Mouse (Mus musculus): ENCODE measurements around the gene Strn4. TPM values are rescaled to one million over a fixed set of nuclear protein-coding genes. Genes with fewer than 3 reads are reported as not detected.

Strn4 gene
- polyA plus RNA-seq, 1 experiment from 2014 or later, result 98.4 TPM

GRCm38 (mm10) chr7:16783758-16784415 lies 31.8 kb upstream of the Strn4 start:
- Histone ChIP-seq H3K36me3 (ENCODE audit: insufficient read depth, low read length) (peaks cover 8% of the 10 kb centered on the region), H3K4me3 (ENCODE audit: low read length) (peak overlapping the region; percentile 74), H3K9ac (replicated peaks; ENCODE audit: low read length) (peak overlapping the region; percentile 84), H3K4me1 (ENCODE audit: insufficient read depth, low read length) (peaks cover 30% of the 10 kb centered on the region), H3K4me2 (replicated peaks; ENCODE audit: low read depth, low read length) (peak overlapping the region; percentile 98), H3K27ac (ENCODE audit: low read length) (peak overlapping the region; percentile 48), H3K9me3 (ENCODE audit: low read length) (no peaks in the 10 kb centered on the region), H3K27me3 (ENCODE audit: insufficient read depth, low read length) (no peaks in the 10 kb centered on the region)
- WGBS, result 38% methylated on average over 17 of the region's 17 CpGs
- ATAC-seq (ENCODE audit: low FRiP score, low TSS enrichment), result no peak

- H3K4me3 ChIP-seq (ENCODE audit: low read length), result peak overlapping the region; percentile 74
- H3K4me2 ChIP-seq (replicated peaks; ENCODE audit: low read depth, low read length), result peak overlapping the region; percentile 98
- H3K27me3 ChIP-seq (ENCODE audit: insufficient read depth, low read length), result no peaks in the 10 kb centered on the region
- peaks cover 30% of the 10 kb centered on the region for H3K4me1 ChIP-seq (ENCODE audit: insufficient read depth, low read length)
- H3K27ac ChIP-seq (ENCODE audit: low read length), result peak overlapping the region; percentile 48; the same call in 1 of the 2 replicates
- ATAC-seq (ENCODE audit: low FRiP score, low TSS enrichment), result peak; percentile 20
- H3K9me3 ChIP-seq (ENCODE audit: low read length), result no peaks in the 10 kb centered on the region
- WGBS, result 36% methylated on average over 10 of the region's 10 CpGs
- H3K36me3 ChIP-seq (ENCODE audit: insufficient read depth, low read length), result peaks cover 8% of the 10 kb centered on the region
- peak overlapping the region; percentile 84; the same call in 1 of the 2 replicates for H3K9ac ChIP-seq (replicated peaks; ENCODE audit: low read length)
Measured at GRCm38 (mm10) chr7:16784498-16784976, 31.2 kb upstream of the Strn4 start.

- Histone ChIP-seq H3K4me1 (ENCODE audit: insufficient read depth, low read length) (peaks cover 30% of the 10 kb centered on the region), H3K4me2 (replicated peaks; ENCODE audit: low read depth, low read length) (no peak overlapping the region), H3K4me3 (ENCODE audit: low read length) (no peak overlapping the region), H3K27ac (ENCODE audit: low read length) (no peak overlapping the region), H3K27me3 (ENCODE audit: insufficient read depth, low read length) (no peaks in the 10 kb centered on the region), H3K9me3 (ENCODE audit: low read length) (no peaks in the 10 kb centered on the region), H3K9ac (replicated peaks; ENCODE audit: low read length) (no peak overlapping the region), H3K36me3 (ENCODE audit: insufficient read depth, low read length) (peaks cover 10% of the 10 kb centered on the region)
- no peak for ATAC-seq (ENCODE audit: low FRiP score, low TSS enrichment)
- 77% methylated on average over 8 of the region's 8 CpGs for WGBS
Measured at GRCm38 (mm10) chr7:16785541-16786083, 30.1 kb upstream of the Strn4 start.

GRCm38 (mm10) chr7:16792316-16792715 lies 23.4 kb upstream of the Strn4 start:
- Histone ChIP-seq H3K27ac (ENCODE audit: low read length) (no peak overlapping the region), H3K9ac (replicated peaks; ENCODE audit: low read length) (no peak overlapping the region), H3K36me3 (ENCODE audit: insufficient read depth, low read length) (peaks cover 22% of the 10 kb centered on the region), H3K4me1 (ENCODE audit: insufficient read depth, low read length) (no peaks in the 10 kb centered on the region), H3K4me3 (ENCODE audit: low read length) (no peak overlapping the region), H3K9me3 (ENCODE audit: low read length) (no peaks in the 10 kb centered on the region), H3K4me2 (replicated peaks; ENCODE audit: low read depth, low read length) (no peak overlapping the region), H3K27me3 (ENCODE audit: insufficient read depth, low read length) (no peaks in the 10 kb centered on the region)
- no peak for ATAC-seq (ENCODE audit: low FRiP score, low TSS enrichment)
- WGBS, result 64% methylated on average over 5 of the region's 5 CpGs

GRCm38 (mm10) chr7:16793010-16793725 lies 22.5 kb upstream of the Strn4 start:
- WGBS, result 78% methylated on average over 19 of the region's 19 CpGs
- H3K27me3 ChIP-seq (ENCODE audit: insufficient read depth, low read length), result no peaks in the 10 kb centered on the region
- no peaks in the 10 kb centered on the region for H3K9me3 ChIP-seq (ENCODE audit: low read length)
- H3K4me1 ChIP-seq (ENCODE audit: insufficient read depth, low read length), result no peaks in the 10 kb centered on the region
- no peak overlapping the region for H3K4me2 ChIP-seq (replicated peaks; ENCODE audit: low read depth, low read length)
- no peak overlapping the region for H3K4me3 ChIP-seq (ENCODE audit: low read length)
- H3K36me3 ChIP-seq (ENCODE audit: insufficient read depth, low read length), result peaks cover 18% of the 10 kb centered on the region
- no peak overlapping the region for H3K27ac ChIP-seq (ENCODE audit: low read length)
- ATAC-seq (ENCODE audit: low FRiP score, low TSS enrichment), result no peak
- H3K9ac ChIP-seq (replicated peaks; ENCODE audit: low read length), result no peak overlapping the region

GRCm38 (mm10) chr7:16794886-16795285 lies 20.8 kb upstream of the Strn4 start:
- H3K4me2 ChIP-seq (replicated peaks; ENCODE audit: low read depth, low read length), result no peak overlapping the region
- no peaks in the 10 kb centered on the region for H3K9me3 ChIP-seq (ENCODE audit: low read length)
- H3K36me3 ChIP-seq (ENCODE audit: insufficient read depth, low read length), result peaks cover 18% of the 10 kb centered on the region
- no peak overlapping the region for H3K27ac ChIP-seq (ENCODE audit: low read length)
- H3K4me3 ChIP-seq (ENCODE audit: low read length), result no peak overlapping the region
- H3K27me3 ChIP-seq (ENCODE audit: insufficient read depth, low read length), result no peaks in the 10 kb centered on the region
- 89% methylated on average over 5 of the region's 5 CpGs for WGBS
- no peaks in the 10 kb centered on the region for H3K4me1 ChIP-seq (ENCODE audit: insufficient read depth, low read length)
- no peak overlapping the region for H3K9ac ChIP-seq (replicated peaks; ENCODE audit: low read length)
- ATAC-seq (ENCODE audit: low FRiP score, low TSS enrichment), result no peak

- 25% methylated on average over 8 of the region's 8 CpGs for WGBS
- no peaks in the 10 kb centered on the region for H3K27me3 ChIP-seq (ENCODE audit: insufficient read depth, low read length)
- no peak overlapping the region for H3K27ac ChIP-seq (ENCODE audit: low read length)
- H3K4me1 ChIP-seq (ENCODE audit: insufficient read depth, low read length), result 0 out of 2 replicates have a peak, but pooled peaks cover 2% of the 10 kb centered on the region
- H3K4me2 ChIP-seq (replicated peaks; ENCODE audit: low read depth, low read length), result no peak overlapping the region
- no peak overlapping the region for H3K9ac ChIP-seq (replicated peaks; ENCODE audit: low read length)
- H3K9me3 ChIP-seq (ENCODE audit: low read length), result no peaks in the 10 kb centered on the region
- no peak; the same call in none of the 2 replicates for ATAC-seq (ENCODE audit: low FRiP score, low TSS enrichment)
- no peak overlapping the region for H3K4me3 ChIP-seq (ENCODE audit: low read length)
- H3K36me3 ChIP-seq (ENCODE audit: insufficient read depth, low read length), result peaks cover 11% of the 10 kb centered on the region; the same call in 1 of the 2 replicates
Measured at GRCm38 (mm10) chr7:16804409-16805028, 11.2 kb upstream of the Strn4 start.

GRCm38 (mm10) chr7:16807936-16808335 lies 7.8 kb upstream of the Strn4 start:
- WGBS, result 88% methylated on average over 9 of the region's 9 CpGs
- Histone ChIP-seq H3K27ac (ENCODE audit: low read length) (no peak overlapping the region), H3K9me3 (ENCODE audit: low read length) (no peaks in the 10 kb centered on the region), H3K4me3 (ENCODE audit: low read length) (no peak overlapping the region), H3K4me2 (replicated peaks; ENCODE audit: low read depth, low read length) (no peak overlapping the region), H3K9ac (replicated peaks; ENCODE audit: low read length) (no peak overlapping the region), H3K4me1 (ENCODE audit: insufficient read depth, low read length) (peaks cover 23% of the 10 kb centered on the region), H3K27me3 (ENCODE audit: insufficient read depth, low read length) (0 out of 2 replicates have a peak, but pooled peaks cover 3% of the 10 kb centered on the region), H3K36me3 (ENCODE audit: insufficient read depth, low read length) (peaks cover 11% of the 10 kb centered on the region; the same call in 1 of the 2 replicates)
- ATAC-seq (ENCODE audit: low FRiP score, low TSS enrichment), result no peak

GRCm38 (mm10) chr7:16808647-16809046 lies 7.0 kb upstream of the Strn4 start:
- no peak for ATAC-seq (ENCODE audit: low FRiP score, low TSS enrichment)
- no peaks in the 10 kb centered on the region for H3K9me3 ChIP-seq (ENCODE audit: low read length)
- no peak overlapping the region for H3K27ac ChIP-seq (ENCODE audit: low read length)
- peaks cover 23% of the 10 kb centered on the region for H3K4me1 ChIP-seq (ENCODE audit: insufficient read depth, low read length)
- no peak overlapping the region for H3K9ac ChIP-seq (replicated peaks; ENCODE audit: low read length)
- H3K27me3 ChIP-seq (ENCODE audit: insufficient read depth, low read length), result 0 out of 2 replicates have a peak, but pooled peaks cover 3% of the 10 kb centered on the region
- H3K4me2 ChIP-seq (replicated peaks; ENCODE audit: low read depth, low read length), result no peak overlapping the region
- no peak overlapping the region for H3K4me3 ChIP-seq (ENCODE audit: low read length)
- H3K36me3 ChIP-seq (ENCODE audit: insufficient read depth, low read length), result peaks cover 16% of the 10 kb centered on the region
- 78% methylated on average over 9 of the region's 9 CpGs for WGBS
